Mouse (Mus musculus) midbrain, embryonic 11.5 days (tissue): ENCODE measurements around the gene Fas. TPM values are rescaled to one million over a fixed set of nuclear protein-coding genes. Genes with fewer than 3 reads are reported as not detected.

ENCODE experiments used
- ATAC-seq: fragments of 200-750 bp; cut with Nextera tagmentation; 2 replicates; pipeline ENCODE4 v1.8.0; 2017; ENCODE audit warnings: moderate TSS enrichment, moderate library complexity; ENCODE audit not compliant: low FRiP score
- DNase-seq: peaks from one replicate; pipeline ENCODE4 v3.0.0; 2015; ENCODE audit warnings: low spot score; ENCODE audit errors: missing footprints
- H3K27ac ChIP-seq: fragments of 300-500 bp; sonication (generic); 2 replicates; pipeline ENCODE4 v1.5.1; 2014; ENCODE audit warnings: low read depth, low read length
- H3K27me3 ChIP-seq: fragments of 300-500 bp; sonication (generic); 2 replicates; pipeline ENCODE4 v1.6.1; 2014; ENCODE audit warnings: mild to moderate bottlenecking, low read length, moderate library complexity, mixed read lengths; ENCODE audit not compliant: control insufficient read depth, insufficient read depth
- H3K36me3 ChIP-seq: fragments of 300-500 bp; sonication (generic); 2 replicates; pipeline ENCODE4 v1.6.1; 2014; ENCODE audit warnings: mild to moderate bottlenecking, low read length, moderate library complexity, mixed read lengths; ENCODE audit not compliant: control insufficient read depth, insufficient read depth
- H3K4me1 ChIP-seq: fragments of 300-500 bp; sonication (generic); 2 replicates; pipeline ENCODE4 v1.6.1; 2014; ENCODE audit warnings: low read length; ENCODE audit not compliant: control insufficient read depth, insufficient read depth
- H3K4me2 ChIP-seq: fragments of 300-500 bp; sonication (generic); 2 replicates; pipeline ENCODE4 v1.6.1; 2014; ENCODE audit warnings: mild to moderate bottlenecking, moderate library complexity
- H3K4me3 ChIP-seq: fragments of 300-500 bp; sonication (generic); 2 replicates; pipeline ENCODE4 v1.5.1; 2014; ENCODE audit warnings: low read depth, low read length
- H3K9ac ChIP-seq: fragments of 300-500 bp; sonication (generic); 2 replicates; pipeline ENCODE4 v1.6.1; 2014; ENCODE audit warnings: low read length
- H3K9me3 ChIP-seq: fragments of 300-500 bp; sonication (generic); 2 replicates; pipeline ENCODE4 v1.6.1; 2016; ENCODE audit warnings: low read length; ENCODE audit not compliant: control insufficient read depth
- WGBS: fragments of 180-500 bp; shearing (Covaris S2); extraction: QIAGEN DNeasy Blood & Tissue Kit; methylation state at CpG from one replicate; pipeline ENCODE4 v1.1.7; 2014; 5-methylcytosine and 5-hydroxymethylcytosine counted together
- polyA plus RNA-seq: library from polyadenylated mRNA; unstranded; fragments of >200 nt; fragmentation: Nextera tagmentation; extraction: Ambion mirVana; gene quantifications from 2 replicates; pipeline ENCODE4 v1.2.1, GENCODE M21; 2014

Gene Fas
- polyA plus RNA-seq = 0.36 and 0.81 TPM in 2 replicates

DNA sequence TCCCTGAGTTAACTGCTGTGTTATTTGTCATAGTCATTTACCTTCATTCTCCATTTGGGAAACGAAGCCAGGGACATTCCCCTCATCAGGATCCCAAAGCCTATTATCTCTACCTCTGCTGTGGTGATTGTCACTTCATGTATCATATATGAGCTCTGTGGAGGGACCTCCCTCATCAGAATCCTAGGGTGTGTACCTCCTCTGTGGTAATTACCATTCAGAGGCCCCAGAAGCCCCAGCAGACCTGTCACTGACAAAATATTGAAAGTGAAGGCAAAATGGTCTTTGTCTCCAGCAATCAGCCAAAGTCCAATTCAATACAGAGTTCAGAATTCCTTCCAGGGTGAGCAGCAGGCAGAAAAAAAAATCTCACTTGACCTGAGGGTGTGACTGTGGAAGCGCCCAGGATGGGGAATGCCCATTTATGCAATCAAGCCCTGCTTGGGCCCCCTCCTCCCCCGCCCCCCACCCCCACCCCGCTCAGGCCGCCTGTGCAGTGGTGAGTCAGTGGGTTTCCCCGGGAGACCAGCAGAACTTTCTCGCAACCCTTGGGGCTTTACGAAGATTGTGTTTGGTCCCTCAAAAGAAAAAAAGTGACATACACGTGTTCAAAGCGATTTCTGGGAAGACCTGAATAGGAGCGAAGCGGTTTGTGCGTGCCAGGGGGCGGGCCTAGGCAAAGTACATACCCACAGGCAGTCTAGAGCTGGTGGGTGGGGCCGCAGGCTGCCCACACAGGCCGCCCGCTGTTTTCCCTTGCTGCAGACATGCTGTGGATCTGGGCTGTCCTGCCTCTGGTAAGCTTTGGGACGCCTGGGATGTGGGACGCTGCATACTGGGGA lies at the start of gene Fas:
Gene Fas, plus strand, starts transcription at position 719 of the 842 bp plus-strand sequence.
- Histone ChIP-seq H3K27me3 (no peaks in the 10 kb centered on the region), H3K4me1 (0 out of 2 replicates have a peak, but pooled peaks cover 7% of the 10 kb centered on the region), H3K9ac (no peak within 1 kb of the TSS), H3K36me3 (no peaks in the 10 kb centered on the region), H3K27ac (no peak within 1 kb of the TSS), H3K9me3 (no peaks in the 10 kb centered on the region), H3K4me2 (peak within 1 kb of the TSS; percentile 72), H3K4me3 (peak within 1 kb of the TSS; percentile 29)
- peak; percentile 89 for DNase-seq
- peak; percentile 94 for ATAC-seq
- WGBS = 3% methylated on average over 19 of the region's 19 CpGs

DNA sequence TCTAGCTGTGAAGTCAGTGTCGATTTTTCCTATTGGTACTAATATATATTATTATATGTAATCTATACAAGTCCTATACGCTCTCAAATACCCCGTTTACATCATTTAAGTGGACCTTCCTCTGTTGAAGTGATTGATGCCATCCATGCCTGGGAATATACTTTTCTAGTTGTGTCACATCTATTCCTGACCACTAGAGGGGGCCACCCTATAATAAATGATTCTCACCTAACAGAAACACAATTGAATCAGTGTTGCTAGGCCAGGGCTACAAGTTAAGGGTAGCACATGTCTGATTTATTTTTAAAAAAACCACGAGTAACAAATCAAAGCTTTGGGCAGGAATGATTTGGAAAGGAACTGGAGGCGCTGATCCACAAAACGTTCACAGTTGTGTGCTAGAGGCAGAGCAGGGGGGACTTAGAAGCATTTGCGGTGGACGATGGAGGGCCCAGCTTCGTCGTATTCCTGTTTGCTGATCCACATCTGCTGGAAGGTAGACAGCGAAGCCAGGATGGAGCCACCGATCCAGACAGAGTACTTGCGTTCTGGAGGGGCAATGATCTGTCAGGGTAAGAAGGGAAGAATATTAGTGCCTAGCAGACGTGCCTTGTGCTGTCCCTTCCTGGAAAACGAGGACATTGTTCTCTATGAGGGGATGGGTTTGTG lies 49.1 kb upstream of the Fas start:
- H3K27ac ChIP-seq = no peak overlapping the region
- H3K4me3 ChIP-seq = no peak overlapping the region
- H3K27me3 ChIP-seq = no peaks in the 10 kb centered on the region
- 66% methylated on average over 15 of the region's 15 CpGs for WGBS
- DNase-seq (peak; percentile 82), ATAC-seq (peak; percentile 40; the same call in 1 of the 2 replicates)
- no peaks in the 10 kb centered on the region for H3K4me1 ChIP-seq
- no peaks in the 10 kb centered on the region for H3K36me3 ChIP-seq
- H3K9me3 ChIP-seq = no peaks in the 10 kb centered on the region
- no peak overlapping the region for H3K9ac ChIP-seq
- no peak overlapping the region for H3K4me2 ChIP-seq

DNA sequence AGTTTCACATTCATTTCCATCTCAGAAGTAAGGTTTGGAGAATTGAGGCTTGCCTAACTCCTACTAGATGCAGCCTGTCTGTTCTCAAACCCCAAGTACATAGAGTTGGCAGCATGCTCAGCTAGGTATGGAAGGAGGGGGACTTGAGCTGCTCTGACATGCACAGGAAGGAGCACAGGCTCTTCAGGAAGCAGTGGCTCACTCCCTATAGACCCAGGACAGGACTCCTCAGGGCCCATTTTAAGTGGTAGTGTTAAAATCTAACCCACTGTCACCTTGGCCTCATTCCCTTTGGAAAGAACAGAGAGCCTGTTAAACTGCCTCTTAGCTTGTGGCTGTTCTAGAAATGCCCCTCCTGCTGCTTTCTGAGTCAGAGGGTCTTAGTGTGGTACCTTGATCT lies 47.5 kb upstream of the Fas start:
- H3K4me2 ChIP-seq = no peak overlapping the region
- no peak for ATAC-seq
- H3K36me3 ChIP-seq = no peaks in the 10 kb centered on the region
- no peaks in the 10 kb centered on the region for H3K9me3 ChIP-seq
- no peak overlapping the region for H3K27ac ChIP-seq
- H3K9ac ChIP-seq = no peak overlapping the region
- no peaks in the 10 kb centered on the region for H3K27me3 ChIP-seq
- H3K4me1 ChIP-seq = no peaks in the 10 kb centered on the region
- no peak for DNase-seq
- H3K4me3 ChIP-seq = no peak overlapping the region

DNA sequence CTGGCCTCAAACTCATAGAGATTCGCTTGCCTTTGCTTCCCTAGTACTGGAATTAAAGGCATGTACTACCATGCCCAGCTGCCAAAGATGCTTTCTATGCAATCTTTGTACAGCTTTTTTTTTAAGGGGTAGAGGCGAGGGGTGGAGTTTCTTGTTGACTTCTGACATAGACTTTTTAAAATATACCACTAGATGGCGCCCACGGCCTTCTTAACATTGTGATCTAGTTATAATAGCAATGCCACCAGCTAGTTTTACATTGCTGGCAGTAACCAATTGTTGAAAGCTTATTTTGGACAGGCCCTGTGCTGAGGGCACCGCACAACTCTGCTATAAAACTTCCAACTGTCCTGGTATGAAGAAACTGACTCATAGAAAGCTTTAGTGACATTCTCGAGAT lies 46.4 kb upstream of the Fas start:
- DNase-seq (peak; percentile 96), ATAC-seq (0 out of 2 replicates have a peak, but pooled peaks have one; percentile 27)
- WGBS = 17% methylated on average over 6 of the region's 6 CpGs

DNA sequence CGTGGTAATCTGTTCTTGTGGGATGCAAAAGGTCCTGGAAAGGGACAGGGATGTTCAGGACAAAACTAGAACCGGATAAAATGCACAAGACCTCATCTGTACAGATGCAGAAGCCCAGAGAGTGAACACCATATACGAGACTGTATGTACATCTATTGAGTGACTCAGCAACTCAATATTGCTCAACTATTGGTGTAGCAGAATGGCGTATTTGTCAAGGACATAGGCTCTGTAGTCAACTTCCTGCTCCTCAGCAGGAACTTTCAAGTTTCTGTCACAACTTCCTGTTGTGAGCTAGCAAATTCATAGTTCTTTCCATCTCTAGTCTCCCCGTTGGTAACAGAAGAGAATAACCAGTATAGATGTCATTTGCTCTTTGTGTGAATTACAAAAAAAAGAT lies 41.9 kb upstream of the Fas start:
- H3K4me2 ChIP-seq = no peak overlapping the region
- H3K4me3 ChIP-seq = no peak overlapping the region
- H3K4me1 ChIP-seq = no peaks in the 10 kb centered on the region
- no peaks in the 10 kb centered on the region for H3K27me3 ChIP-seq
- ATAC-seq = no peak
- H3K36me3 ChIP-seq = no peaks in the 10 kb centered on the region
- H3K9ac ChIP-seq = no peak overlapping the region
- WGBS = 80% methylated on average over 5 of the region's 5 CpGs
- H3K9me3 ChIP-seq = no peaks in the 10 kb centered on the region
- no peak overlapping the region for H3K27ac ChIP-seq
- DNase-seq = no peak

More for the DNA sequence above, 46.4 kb upstream of the Fas start:
- H3K27ac ChIP-seq = no peak overlapping the region
- H3K4me1 ChIP-seq = no peaks in the 10 kb centered on the region
- no peaks in the 10 kb centered on the region for H3K27me3 ChIP-seq
- no peak overlapping the region for H3K4me2 ChIP-seq
- H3K9me3 ChIP-seq = no peaks in the 10 kb centered on the region
- H3K36me3 ChIP-seq = no peaks in the 10 kb centered on the region
- H3K4me3 ChIP-seq = no peak overlapping the region
- H3K9ac ChIP-seq = no peak overlapping the region

DNA sequence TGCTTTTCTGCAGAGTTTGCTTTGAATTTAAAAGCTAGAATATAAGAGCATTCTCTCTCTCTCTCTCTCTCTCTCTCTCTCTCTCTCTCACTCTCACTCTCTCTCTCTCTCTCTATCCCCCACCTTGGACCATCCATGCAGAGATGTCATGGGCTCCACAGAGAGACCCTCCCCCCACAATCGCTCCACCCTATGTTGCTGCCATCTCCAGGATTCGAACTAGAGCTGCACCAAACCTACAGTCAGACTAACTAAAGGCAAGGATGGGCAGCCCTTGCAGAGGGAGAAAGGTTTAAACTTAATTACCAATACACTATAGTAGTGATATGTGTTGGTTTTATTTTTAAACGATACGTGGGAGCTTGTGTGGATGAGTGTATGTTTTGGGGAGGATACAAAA lies 39.8 kb upstream of the Fas start:
- Histone ChIP-seq H3K27ac (no peak overlapping the region), H3K27me3 (no peaks in the 10 kb centered on the region), H3K4me2 (no peak overlapping the region), H3K9me3 (no peaks in the 10 kb centered on the region), H3K4me1 (no peaks in the 10 kb centered on the region), H3K4me3 (no peak overlapping the region), H3K9ac (no peak overlapping the region), H3K36me3 (no peaks in the 10 kb centered on the region)
- 80% methylated on average over 4 of the region's 4 CpGs for WGBS
- ATAC-seq (no peak), DNase-seq (peak; percentile 57)

DNA sequence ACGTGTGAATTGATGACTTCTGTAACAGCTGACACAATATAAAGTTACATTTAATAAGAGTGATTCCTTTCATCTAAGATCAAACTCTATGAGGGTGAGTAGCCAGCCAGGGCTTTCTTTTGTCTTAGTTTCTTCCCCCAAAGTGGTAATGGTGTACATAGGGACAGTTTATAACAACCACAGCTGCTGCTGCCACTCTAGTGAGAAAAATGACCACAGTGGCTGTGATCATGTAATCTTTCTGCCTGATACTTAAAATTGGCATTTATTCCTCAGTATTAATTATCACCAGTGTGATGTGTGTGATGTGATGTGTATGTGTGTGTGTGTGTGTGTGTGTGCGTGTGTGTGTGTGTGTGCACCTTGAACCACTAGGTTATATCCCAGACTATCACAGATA lies 38.6 kb upstream of the Fas start:
- Histone ChIP-seq H3K9me3 (no peaks in the 10 kb centered on the region), H3K4me3 (no peak overlapping the region), H3K4me1 (no peaks in the 10 kb centered on the region), H3K27me3 (no peaks in the 10 kb centered on the region), H3K27ac (no peak overlapping the region), H3K4me2 (no peak overlapping the region), H3K36me3 (no peaks in the 10 kb centered on the region), H3K9ac (no peak overlapping the region)
- ATAC-seq (no peak), DNase-seq (no peak)
- 82% methylated on average over 2 of the region's 2 CpGs for WGBS

DNA sequence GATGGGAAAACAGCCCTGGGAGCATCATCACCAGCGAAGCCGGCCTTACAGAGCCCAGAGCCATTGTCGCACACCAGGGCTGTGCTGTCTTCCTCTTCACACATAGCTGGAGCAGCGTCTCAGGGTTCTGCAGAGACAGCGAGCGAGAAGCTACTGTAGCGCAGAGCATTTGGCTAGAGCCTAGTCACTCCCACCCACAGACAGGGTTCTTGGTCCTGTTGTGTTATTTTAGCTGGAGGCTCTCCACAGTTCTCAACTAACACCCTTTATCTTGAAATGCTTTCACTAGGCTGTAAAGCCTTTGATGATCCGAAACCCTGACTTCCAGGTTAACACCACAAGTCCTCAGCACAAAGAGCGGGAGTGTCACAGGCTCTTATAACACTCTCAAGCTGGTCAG lies 38.0 kb upstream of the Fas start:
- no peaks in the 10 kb centered on the region for H3K27me3 ChIP-seq
- ATAC-seq = no peak
- WGBS = 80% methylated on average over 9 of the region's 9 CpGs
- peak; percentile 39 for DNase-seq
- H3K36me3 ChIP-seq = no peaks in the 10 kb centered on the region
- H3K4me3 ChIP-seq = no peak overlapping the region
- no peaks in the 10 kb centered on the region for H3K4me1 ChIP-seq
- H3K9ac ChIP-seq = no peak overlapping the region
- no peak overlapping the region for H3K27ac ChIP-seq
- H3K4me2 ChIP-seq = no peak overlapping the region
- H3K9me3 ChIP-seq = no peaks in the 10 kb centered on the region
